Mouse (Mus musculus) cerebellum, adult (tissue): ENCODE measurements around the gene Msi2.

Source experiments
- ATAC-seq: cut with Nextera tagmentation; 2 replicates; pipeline ENCODE4 v1.9.2; 2017; ENCODE audit warnings: mild to moderate bottlenecking, moderate library complexity, mixed read lengths; ENCODE audit not compliant: insufficient number of reproducible peaks, low FRiP score, low TSS enrichment

Gene Msi2

DNA sequence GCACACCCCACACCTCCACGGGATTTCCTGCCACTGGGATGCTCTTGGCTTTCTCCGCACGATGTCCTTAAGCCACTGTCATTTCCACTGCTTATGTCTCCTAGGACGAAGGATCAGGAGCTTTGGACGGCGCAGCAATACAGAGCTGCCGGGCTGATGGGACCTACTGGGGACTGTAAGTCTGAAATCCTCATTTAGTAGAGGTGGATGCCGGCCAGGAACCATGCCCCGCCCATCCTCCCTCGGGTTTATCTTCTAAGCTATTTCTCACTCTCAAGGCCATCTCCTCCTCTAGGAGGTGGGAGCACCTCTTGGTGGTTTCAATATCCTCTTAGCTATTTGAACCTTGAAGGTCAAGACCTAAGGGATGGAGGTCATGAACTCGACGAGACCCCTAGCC, 362.3 kb downstream of the Msi2 start:
- ATAC-seq, result no peak

DNA sequence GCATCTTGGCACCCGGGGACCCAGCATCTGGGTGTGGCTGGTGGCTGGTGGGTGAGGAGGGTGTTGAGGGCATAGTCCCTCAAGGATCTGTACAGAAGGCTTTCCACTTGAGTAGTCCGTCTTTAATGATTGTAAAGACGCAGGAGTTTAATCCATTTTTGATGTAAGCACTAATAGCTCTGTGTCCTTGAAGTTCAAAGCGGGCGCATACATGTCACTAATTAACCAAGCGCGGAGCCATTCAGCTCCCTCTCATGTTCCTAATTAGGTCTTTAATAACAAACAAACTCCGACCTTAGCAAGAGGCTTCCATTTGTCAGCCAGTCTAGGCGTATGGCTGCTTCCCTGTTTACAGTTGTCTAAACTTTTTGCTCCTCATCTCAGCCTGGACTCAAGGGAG, 363.5 kb downstream of the Msi2 start:
- no peak for ATAC-seq

DNA sequence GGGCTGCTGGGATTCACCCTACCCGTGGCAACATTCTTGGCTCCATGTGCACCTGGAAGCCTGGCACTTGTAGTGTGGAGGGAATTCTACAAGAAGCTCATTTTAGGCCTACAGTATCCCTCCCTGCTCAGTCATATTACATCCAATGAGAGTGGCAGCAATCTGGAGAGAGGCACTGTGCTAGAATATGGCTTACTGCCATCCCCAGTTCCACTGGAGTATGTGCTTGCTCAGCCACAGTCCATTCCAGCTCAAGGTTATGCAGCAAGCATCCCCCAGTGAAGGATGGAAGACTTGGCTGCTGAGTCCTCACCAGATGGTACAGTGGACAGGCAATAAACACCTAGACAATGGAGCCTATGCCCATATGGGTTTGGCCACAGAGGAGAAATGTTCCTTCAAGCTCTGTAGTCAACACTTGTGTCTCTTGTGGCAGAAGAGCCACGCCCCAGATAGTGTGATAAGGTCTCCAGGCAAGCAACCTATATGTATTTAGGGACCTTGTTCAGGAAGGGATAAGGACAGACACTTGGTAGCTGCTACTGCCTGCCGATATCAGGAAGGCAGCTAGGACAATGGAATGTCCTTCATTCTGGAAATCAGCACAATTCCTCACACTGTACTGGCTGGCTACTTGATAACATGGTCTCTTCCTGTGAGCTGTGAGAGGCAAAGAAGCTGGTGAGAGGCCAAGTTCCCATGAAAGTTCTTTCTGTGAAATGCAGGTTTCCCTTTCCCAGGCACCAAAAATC, 366.4 kb downstream of the Msi2 start:
- ATAC-seq, result peak; percentile 89

DNA sequence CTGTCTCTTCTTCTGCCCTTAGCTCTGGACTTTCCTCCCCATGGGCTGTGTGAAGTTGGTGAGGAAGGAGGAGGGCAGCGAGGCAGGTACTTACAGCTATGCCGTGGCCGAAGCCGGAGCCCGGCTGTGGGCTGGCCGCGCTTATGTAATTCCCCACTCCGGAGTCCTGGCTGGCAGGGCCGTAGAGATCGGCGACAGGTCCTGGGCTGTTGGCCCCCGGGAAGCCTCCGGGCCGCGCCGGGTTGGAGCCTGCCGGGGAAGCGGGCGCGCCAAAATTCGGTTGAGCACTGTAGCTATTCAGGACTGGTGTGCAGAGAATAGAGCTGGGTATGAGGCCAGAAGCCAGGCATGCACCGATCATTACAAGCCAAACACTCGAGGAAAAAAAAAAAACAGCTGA, 369.6 kb downstream of the Msi2 start:
- peak; percentile 63; the same call in 1 of the 2 replicates for ATAC-seq

DNA sequence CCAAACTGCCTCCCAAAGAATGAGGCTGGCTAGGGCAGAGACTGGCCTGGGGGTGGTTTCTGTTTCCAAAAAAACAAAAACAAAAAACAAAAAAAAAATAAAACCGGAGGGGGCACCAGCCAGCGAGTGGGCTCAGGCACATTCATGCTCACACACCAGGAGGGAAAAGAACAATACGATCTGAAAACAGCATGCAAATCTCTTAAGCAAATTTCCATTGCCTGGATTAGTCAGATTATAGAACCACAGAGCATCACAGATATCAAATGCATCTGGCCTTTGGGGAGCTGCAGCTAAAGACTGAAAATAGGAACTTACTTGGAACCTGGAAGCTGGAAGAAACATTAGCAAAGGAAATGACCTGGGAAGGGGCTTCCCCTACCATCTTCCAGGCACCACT, 370.3 kb downstream of the Msi2 start:
- ATAC-seq, result no peak

DNA sequence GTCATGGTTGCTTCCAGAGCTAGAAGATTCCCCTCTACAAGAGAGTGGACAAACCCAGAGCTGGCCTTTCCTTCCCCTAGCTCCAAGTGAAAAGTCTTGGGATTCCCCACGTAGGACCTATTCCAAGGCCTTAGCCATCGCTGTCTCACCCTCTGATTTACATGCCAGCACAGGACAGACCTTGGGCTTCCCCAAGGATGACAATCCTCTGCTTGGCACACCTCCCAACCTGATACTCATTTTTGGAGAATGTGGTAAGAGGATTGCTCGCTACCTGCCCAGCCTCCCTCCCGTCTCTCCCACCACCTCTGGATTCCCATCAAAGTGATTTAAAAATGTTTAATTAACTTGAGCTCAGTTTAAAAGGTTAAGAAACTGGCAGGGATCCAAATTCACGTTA, 372.2 kb downstream of the Msi2 start:
- no peak for ATAC-seq

DNA sequence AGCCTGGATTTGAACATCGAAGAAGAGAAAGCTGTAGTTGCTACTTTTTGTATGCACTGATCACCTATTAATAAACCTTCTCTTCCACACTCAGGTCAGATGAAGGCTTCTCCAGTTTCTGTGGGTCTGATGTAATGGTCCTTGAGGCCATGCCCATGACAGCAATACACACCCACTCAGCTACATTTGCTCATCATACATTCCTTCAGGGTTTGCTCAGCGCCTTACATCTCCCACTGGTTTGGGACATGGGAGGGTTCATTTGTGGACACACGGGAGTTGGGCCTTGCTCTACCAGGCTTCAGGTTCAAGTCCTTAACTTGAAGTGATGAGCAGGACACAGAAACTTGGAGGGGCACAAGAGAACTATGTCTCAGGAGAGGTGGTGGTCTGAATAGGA, 380.4 kb downstream of the Msi2 start:
- ATAC-seq, result no peak

DNA sequence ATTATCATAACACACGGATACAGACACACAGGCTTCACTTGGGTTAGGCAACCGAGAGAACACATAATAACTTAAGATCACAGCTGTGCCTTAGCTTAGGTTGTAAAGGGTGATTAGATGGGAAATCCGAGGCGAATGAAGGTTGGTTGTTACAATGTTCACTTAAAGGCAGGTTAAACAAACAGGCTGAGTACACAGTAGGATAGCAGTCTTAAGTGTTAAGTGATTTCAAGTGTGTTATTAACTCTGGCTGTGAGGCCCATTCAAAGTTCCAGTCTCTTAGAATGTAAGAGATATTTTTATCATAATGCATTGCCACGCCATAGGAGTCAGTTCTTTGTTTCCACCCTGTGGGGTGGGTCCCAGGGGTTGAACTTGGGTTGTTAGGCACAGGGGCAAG, 383.4 kb downstream of the Msi2 start:
- ATAC-seq, result no peak

DNA sequence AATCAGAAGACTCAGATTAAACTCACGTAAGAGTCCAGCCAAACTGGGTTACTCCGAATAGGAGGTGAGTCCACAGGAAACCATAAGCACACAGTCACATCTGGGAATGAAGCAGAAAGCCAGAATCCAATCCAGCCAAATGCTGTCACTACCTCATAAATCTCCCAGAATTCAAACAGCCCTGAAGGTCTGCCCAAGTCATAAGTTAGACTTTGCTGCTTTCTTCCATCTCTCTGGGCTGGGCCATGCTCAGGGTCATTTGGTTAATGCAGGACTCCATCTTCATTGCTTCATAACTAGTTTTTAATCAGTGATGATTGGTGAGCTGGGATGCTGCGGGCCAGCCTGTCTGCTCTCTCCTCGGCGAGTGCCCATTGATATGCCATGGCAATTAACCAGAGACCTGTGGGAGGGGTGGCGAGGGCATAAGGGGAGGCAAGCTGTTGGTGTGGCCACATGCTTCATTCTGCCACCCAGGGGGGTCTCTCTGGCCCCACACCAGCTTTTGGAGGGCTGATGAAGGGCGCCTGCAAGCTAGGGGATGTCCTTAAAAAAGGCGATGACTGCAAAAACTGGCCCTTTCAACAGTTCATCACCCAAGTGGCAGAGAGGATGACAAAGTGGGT, 385.9 kb downstream of the Msi2 start:
- no peak for ATAC-seq

DNA sequence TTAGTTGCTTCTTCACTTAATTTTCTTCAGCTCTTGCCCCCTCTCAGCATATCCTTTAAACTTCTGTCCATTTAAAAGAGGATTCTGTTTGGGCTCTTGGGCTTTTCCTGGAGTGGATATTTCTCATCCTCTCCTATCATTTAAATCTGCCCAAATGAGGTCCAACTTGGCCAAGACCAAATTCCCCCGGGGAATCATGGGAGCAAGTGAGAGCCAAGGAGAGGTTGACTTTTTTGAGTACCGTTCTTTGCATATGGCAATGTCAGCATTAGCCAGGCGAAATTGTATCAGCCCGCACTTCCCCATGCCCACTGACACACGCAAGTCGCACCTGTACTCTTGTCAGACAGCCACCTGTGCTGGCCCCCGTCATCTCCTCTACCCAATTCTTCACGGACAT, 386.6 kb downstream of the Msi2 start:
- ATAC-seq, result no peak

DNA sequence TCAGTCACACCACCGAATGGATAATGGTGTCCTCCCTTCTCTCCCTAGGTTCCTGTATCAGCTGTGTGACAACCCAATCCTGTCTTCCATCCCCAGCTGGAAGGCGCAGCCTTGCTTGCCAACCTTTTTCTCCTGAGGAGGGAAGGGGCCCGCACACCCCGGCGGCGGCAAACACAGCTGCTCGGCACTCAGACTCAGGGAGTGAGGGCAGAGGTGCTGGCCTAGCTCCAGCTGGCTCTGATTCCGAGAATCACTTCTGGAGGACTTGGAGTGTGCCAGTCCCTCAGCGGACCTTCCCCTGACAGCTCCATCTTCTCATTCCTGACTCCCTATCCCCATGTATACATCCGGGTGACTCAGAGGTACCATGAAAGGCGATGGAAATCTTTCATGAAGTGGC, 387.5 kb downstream of the Msi2 start:
- ATAC-seq, result no peak

DNA sequence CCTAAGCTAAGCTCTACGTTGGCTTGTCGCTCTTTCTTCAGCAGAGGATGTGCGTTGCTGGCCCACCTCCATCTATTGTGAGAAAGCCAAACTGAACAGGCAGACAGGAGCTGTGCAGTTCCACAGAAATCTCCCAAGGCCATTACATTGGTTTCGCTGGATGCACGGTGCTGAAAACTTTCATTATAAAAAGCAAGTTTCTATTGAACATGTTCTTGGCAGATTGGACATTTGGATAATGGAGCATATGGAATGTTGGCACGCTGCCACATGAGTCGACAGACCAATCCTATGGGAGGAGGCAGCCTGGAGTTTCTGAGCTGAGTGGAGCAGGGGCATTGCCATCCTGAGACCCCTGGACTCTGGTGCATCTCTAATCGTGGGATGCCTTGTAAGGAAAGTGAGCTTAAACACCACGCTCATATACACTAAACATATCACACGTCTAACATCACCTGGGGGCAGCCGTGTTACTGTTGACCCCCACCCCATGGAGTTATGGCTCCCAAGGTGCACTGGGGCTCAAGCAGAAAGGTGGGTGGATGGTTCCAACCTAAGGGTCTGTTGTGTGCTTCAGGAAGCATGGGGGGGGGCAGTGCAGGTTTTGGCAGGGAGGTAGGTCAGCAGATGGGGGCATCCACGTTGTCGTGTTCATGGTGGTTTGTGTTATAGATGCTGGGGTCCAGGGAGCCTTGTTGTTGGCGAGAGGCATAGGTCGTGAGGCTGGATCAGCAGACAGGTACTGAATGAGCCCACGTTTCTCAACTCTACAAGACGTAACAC, 389.3 kb downstream of the Msi2 start:
- no peak for ATAC-seq

DNA sequence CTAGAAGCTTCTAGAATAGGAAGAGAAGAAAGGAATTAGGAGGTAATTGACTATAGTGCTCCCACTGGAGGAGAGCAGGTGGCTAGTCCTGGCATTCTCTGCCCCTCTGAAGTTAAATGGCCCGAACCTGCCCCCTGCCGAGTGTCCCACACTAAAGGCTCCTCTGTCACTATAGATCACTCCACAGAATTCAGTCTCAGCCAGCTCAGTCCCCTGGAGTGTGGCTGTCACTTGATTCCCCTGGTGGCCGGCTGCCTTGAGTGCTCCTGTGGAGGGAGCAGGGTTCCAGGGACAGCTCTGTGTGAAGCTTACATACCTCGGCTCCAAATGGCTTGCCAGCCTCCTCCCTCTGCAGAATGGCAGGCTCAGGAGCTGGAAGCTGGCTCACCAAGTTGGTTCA, 391.3 kb downstream of the Msi2 start:
- ATAC-seq, result no peak

DNA sequence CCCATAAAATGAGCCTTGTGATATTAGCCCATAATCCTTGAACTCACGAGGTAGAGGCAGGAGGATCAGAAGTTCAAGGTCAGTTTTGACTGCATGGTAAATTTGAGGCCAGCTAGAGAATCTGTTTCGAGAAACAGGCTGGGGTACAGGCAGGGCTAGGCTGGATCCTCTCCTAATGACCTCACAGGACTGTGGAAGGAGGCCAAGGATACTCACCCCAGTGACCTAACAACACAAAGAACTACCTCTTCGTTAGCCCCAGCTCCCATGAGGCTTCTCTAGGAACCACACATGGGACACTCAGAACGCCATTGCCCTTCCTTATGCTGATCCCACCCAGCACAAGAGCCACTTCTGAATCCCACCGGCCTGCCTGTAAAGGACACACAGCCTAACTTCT, 399.5 kb downstream of the Msi2 start:
- no peak for ATAC-seq

DNA sequence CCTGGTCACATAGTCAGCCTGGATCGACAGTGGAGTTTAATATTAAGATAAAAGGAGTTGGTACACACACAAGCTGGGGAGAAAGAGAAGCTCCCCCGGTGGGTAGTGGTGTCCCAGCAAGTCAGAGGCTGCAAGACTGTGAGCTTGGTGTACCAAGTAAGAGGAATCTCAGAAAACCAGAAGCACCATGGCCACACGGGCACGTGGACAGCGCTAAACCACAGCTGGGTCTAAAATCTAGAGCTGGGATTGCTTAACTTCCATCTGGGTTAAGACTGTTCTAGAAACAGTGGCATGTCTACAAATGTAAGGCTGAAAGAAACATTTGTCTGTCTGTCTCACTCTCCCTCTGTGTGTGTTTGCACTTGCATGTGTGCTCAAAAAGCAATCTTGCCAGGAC, 402.9 kb downstream of the Msi2 start:
- ATAC-seq, result no peak

DNA sequence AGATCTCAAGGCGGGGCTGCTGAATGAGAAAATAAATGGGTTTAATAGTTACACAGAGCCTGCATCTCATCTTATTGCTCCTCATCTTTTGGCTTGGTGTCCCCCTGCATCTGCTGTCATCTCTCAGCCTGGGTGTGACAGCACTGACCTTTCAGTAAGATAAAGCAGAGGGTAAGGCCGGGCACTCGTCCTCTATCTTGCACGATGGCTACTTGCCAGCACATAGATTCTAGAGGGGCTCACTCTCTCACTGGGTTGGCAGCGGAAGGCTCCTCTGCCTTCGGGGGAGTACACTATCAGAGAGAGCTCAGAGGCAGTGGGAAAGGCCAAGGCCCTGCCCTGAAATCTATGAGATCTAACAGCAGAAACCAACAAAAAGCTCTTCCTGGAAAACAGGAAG, 403.8 kb downstream of the Msi2 start:
- ATAC-seq, result no peak

DNA sequence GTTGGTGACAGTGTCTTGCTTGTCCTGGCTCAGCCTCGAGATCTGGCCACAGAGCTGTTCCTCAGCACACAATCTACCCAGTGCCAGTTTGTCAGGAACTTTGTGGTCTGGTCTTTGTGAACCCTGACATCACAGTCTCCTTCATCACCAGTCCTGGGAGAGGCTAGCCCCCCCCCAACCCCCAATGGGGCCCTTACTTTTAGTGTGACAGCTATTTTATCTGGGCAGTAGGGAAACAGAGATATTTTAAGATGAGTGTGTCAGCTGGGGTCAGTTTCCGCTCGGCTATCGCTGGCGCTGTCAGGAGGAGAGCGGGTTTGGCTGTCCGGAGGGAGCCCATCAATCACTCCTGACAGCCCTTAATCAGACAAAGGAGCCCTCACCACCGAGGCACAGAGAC, 404.8 kb downstream of the Msi2 start:
- ATAC-seq, result no peak

DNA sequence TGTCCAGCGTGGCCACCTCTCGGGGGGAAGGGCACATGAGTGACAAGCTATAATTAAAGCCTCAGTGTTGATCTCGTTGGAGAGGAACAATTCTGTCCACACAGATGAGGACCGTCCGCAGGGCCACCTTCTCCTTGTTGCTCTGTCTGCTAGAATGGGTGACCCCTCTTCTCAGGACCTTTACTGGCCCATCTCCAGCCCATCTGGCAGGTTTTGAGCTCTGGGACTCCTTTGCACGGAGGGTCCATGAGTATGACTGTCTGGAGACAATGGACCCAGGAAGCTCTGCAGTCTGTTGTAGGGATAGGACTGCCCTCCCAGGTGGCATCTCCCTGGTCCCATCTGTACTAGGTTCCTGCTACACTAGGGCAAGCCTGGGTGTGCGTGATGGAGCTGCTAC, 406.7 kb downstream of the Msi2 start:
- ATAC-seq, result no peak

DNA sequence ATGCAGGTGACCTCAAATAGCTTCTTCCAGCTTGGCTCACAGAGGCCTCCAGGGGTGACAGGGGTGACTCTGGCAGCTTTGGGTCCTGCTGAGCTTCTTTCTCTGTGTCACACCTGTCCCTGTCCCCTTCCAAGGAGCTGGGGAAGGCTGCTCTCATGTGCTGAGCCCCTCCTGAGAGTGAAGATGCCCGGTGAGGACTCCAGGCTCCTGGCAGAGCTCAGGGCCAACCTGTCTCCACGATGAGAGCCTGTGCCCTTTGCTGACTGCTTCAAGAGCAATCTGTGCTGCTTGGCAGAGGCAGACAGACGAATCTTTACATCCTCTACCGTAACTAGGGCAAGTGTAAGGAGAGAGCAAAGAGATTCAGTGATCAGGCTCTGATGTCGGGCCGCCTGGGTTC, 407.5 kb downstream of the Msi2 start:
- peak; percentile 31; the same call in 1 of the 2 replicates for ATAC-seq

DNA sequence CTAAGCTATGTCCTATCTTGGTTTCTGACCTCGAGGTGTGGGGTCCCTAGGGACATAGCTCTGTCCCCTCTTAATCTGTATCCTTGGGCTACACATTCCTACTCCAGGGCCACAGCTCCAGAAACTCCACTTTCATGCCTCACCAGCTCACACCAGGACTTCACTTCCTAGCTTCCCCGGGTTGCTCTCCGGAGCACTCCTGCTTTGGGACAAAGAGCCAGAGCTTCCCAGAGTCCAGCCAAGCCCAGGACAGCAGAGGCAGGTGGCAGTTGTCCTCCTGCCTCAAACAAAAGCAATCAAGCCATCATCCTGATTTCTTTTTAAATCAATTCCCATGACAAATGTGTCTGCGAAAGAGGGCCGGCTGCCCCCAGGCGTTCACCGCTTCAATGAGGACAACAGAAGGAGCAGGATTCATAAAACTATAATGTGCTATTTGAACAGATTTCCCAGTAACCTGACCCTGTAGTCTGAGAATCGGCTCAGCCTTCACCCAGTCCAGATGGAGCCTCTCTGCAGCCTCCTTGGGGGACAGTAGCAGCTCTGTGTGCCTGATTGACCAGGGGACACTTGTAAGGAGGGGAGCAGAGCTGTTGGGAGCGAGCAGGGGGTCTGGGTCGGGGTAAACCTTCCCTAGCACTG, 409.1 kb downstream of the Msi2 start:
- no peak for ATAC-seq
